Mouse (Mus musculus) lung, postnatal 0 days (tissue): ENCODE results near the gene Tctex1d2.

ENCODE experiments used
- CTCF ChIP-seq: IDR thresholded peaks from 2 replicates; pipeline ENCODE4 v1.5.1; 2016; ENCODE audit warnings: antibody characterized with exemption, mild to moderate bottlenecking
- EP300 ChIP-seq: IDR thresholded peaks from 2 replicates; pipeline ENCODE4 v1.6.1; 2016; ENCODE audit warnings: antibody characterized with exemption, mild to moderate bottlenecking, control low read depth

- TF ChIP-seq CTCF (no peak), EP300 (no peak)
Measured at GRCm38 (mm10) chr16:32395679-32396540, 23.6 kb upstream of the Tctex1d2 start.
